Mouse (Mus musculus) cerebellum, postnatal 10 days (tissue): ENCODE measurements around the gene Amz1.

Source experiments
- DNase-seq, 2 experiments: peaks; one replicate each; pipeline ENCODE4 v3.0.0; 2021; ENCODE audit warnings: mixed read lengths in 2 of 2

The Amz1 gene

GRCm38 (mm10) chr5:140723822-140724221 is at the start of gene Amz1:
Amz1 (plus strand) TSS chr5:140724127.
- peak; percentile 70 to 79 for DNase-seq

GRCm38 (mm10) chr5:140675079-140675478 is 48.8 kb upstream of the Amz1 start:
- DNase-seq, result peak in 1 of 2 experiments; percentile 18

GRCm38 (mm10) chr5:140675640-140676039 is 48.3 kb upstream of the Amz1 start:
- no peak for DNase-seq

- no peak for DNase-seq
These were observed 46.8 kb upstream of the Amz1 start for GRCm38 (mm10) chr5:140677137-140677536.

- DNase-seq, result no peak
These were observed 43.9 kb upstream of the Amz1 start for GRCm38 (mm10) chr5:140680051-140680450.

GRCm38 (mm10) chr5:140680950-140681349 is 43.0 kb upstream of the Amz1 start:
- DNase-seq, result no peak

GRCm38 (mm10) chr5:140682113-140682512 is 41.8 kb upstream of the Amz1 start:
- no peak for DNase-seq

GRCm38 (mm10) chr5:140684343-140685148 is 39.4 kb upstream of the Amz1 start:
- DNase-seq, result peak; percentile 78 to 82

GRCm38 (mm10) chr5:140688434-140688833 is 35.5 kb upstream of the Amz1 start:
- no peak for DNase-seq

GRCm38 (mm10) chr5:140695987-140696386 is 27.9 kb upstream of the Amz1 start:
- DNase-seq, result no peak

GRCm38 (mm10) chr5:140699776-140700175 is 24.2 kb upstream of the Amz1 start:
- DNase-seq, result peak in 1 of 2 experiments; percentile 31

GRCm38 (mm10) chr5:140701661-140702060 is 22.3 kb upstream of the Amz1 start:
- no peak for DNase-seq

- DNase-seq, result peak; percentile 99
These were observed 21.8 kb upstream of the Amz1 start, which contains the start of gene Iqce for GRCm38 (mm10) chr5:140702103-140702513. Iqce (minus strand) TSS chr5:140702378.

GRCm38 (mm10) chr5:140702618-140703175 is 21.2 kb upstream of the Amz1 start:
- peak in 1 of 2 experiments; percentile 14 for DNase-seq

GRCm38 (mm10) chr5:140703480-140704377 is 20.2 kb upstream of the Amz1 start:
- peak in 1 of 2 experiments; percentile 40 for DNase-seq

- DNase-seq, result peak; percentile 100
These were observed 19.3 kb upstream of the Amz1 start, which contains the start of gene Brat1 for GRCm38 (mm10) chr5:140704378-140705251. Brat1 (plus strand) TSS chr5:140705011.

- DNase-seq, result no peak
These were observed 18.3 kb upstream of the Amz1 start for GRCm38 (mm10) chr5:140705501-140706171.

GRCm38 (mm10) chr5:140710315-140710714 is 13.6 kb upstream of the Amz1 start:
- no peak for DNase-seq

- peak in 1 of 2 experiments; percentile 30 for DNase-seq
These were observed 12.9 kb upstream of the Amz1 start for GRCm38 (mm10) chr5:140711040-140711439.

GRCm38 (mm10) chr5:140720773-140721172 is 3.2 kb upstream of the Amz1 start:
- no peak for DNase-seq

- DNase-seq, result no peak
These were observed 1.8 kb upstream of the Amz1 start for GRCm38 (mm10) chr5:140722121-140722520.
